Mouse (Mus musculus): ENCODE data around the gene Neb.

GRCm38 (mm10) chr2:52262149-52262548 lies 116.1 kb downstream of the Neb start:
- TF ChIP-seq GATA1 (IDR thresholded peaks at IDR 0.05; ENCODE audit: borderline replicate concordance, low read length) (no peak), FLI1 (IDR thresholded peaks at IDR 0.05; ENCODE audit: low read length) (no peak)

All from megakaryocyte, embryonic 14.5 days (primary cell).